Mouse (Mus musculus) NIH3T3 (cell line): ENCODE results near the gene Tpte.
"Not testable (repeated sequence)": the region's sequence is repeated elsewhere in the genome, so short reads cannot be mapped to it uniquely, and the experiment has no call there.

Source experiments
- DNase-seq: peaks from one replicate; pipeline ENCODE4 v3.0.0-alpha.2; 2012; ENCODE audit warnings: low read depth

Gene Tpte

DNA sequence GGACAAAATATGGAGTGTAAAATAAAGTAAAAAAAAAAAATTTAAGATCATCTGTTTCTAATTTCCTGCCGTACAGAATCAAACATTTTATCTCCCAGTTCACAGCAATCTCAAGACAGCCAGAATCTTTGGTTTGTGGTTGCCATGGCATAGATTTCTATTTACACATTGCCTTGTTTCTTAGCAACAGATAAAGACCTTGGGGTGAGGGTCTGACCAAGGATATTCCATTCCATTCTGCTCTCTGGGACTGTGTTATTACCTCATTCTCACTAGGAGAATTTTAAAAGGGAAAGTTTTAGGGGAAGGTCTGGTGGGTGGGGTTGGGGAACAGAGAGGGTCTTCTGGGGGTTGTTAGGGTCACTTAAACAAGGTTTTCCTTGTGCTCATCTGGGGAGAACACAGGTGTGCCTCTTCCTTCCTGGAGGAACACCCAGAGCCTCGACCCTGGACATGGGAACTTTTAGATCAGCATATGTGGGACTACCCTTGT lies at the start of gene Tpte:
Gene Tpte (plus strand): TSS at position 443 of the 493 bp plus-strand sequence.
- no peak for DNase-seq

DNA sequence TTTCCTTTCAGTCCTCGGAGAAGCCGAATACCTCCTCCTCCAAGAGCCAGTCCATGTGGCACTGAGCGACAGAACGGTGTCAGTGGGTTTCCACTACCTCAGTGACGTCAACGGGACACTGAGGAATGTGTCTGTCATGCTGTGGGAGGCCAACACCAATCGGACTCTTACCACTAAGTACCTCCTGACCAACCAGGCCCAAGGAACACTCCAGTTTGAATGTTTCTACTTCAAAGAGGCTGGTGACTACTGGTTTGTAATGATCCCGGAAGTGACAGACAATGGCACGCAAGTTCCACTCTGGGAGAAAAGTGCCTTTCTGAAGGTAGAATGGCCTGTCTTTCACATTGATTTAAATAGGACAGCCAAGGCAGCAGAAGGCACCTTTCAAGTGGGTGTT lies 40.3 kb upstream of the Tpte start:
- no peak for DNase-seq

DNA sequence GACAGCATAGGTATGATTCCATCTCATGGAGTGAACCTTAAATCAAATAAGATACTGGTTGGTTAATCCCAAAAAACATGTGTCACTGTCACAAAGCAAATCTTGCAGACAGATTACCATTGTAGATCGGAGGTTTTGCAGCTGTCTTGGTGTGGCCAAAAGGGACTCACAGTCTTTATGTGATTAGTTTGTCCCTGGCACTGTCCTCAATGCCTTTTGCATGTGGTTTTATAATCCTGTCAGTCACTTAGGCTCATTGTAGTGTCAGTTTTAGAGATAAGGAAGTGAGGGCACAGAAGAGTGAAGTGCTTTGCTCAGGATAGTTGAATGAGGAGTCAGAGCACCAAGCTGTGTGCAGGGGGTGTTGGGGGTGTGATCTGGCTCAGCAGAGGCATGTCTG lies 37.6 kb upstream of the Tpte start:
- DNase-seq, result no peak

DNA sequence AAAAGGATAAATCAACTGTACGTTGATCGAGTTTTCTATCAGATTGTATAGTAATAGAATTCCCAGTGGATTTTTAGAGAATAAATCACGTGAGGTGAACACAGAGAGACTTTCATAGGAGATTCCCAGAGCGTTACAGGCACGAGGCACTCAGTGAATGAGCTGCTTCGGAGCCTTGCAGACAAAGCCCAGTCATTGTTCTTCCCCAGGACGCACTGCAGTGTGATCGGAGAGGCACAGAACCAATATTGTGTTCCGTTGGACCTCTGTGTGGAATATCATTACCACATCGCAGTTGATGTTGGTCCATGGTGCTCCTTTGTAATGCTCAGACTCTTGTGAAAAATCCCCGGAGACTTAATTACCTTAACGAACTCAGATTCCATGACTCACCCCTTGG lies 35.3 kb upstream of the Tpte start:
- no peak for DNase-seq

DNA sequence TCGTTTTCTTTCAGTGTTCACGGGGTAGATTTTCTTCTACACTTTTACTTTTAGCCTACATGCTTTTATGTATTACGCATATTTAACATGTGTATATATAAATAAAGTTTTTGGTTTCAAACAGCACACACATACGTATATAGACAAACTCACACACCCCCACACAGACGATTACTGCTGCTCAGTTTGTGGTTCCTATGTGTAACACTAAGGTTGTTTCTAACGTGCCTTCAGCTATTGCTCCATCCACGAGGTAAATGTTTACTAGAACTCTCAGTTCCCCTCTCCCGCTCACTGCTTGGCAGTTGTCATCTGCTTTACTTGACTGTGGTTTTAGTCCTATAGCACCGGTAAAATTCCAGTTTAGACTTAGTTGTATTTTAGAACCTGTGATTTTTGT lies 34.2 kb upstream of the Tpte start:
- no peak for DNase-seq

DNA sequence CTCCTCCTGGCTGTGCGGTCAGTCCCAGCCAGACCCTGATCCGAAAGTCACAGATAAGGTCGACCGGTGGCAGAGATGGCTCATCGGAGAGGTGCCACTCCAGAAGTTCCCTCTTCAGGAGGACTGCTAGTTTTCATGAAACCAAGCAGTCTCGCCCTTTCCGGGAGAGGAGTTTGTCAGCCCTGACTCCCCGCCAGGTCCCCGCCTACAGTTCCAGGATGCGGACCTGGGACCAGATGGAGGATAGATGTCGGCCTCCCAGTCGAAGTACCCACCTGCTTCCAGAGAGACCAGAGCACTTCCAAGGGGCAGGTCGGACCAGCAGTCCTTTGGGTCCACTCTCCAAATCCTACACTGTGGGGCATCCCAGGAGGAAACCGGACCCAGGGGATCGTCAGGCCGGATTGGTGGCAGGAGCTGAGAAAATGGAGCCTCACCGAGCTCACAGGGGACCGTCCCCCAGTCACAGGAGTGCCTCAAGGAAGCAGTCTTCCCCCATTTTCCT lies 24.2 kb upstream of the Tpte start:
- DNase-seq, result no peak

DNA sequence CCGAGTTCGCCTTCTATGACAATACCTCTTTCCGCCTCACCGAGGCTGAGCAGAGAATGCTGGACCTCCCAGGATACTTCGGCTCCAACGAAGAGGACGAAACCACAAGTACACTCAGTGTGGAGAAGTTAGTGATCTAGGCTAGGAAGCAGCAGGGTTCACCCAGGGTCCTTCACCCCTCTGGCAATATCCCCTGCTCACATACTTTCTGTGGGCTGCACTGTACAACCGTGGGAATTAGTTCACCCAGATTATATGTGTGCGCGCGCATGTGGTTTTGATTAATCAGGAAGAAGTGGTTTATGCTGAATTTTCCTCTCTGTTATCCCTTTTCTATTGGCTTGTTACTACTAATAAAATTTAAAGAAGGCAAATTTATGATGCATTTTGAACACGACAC lies 23.7 kb upstream of the Tpte start:
- peak; percentile 21 for DNase-seq

DNA sequence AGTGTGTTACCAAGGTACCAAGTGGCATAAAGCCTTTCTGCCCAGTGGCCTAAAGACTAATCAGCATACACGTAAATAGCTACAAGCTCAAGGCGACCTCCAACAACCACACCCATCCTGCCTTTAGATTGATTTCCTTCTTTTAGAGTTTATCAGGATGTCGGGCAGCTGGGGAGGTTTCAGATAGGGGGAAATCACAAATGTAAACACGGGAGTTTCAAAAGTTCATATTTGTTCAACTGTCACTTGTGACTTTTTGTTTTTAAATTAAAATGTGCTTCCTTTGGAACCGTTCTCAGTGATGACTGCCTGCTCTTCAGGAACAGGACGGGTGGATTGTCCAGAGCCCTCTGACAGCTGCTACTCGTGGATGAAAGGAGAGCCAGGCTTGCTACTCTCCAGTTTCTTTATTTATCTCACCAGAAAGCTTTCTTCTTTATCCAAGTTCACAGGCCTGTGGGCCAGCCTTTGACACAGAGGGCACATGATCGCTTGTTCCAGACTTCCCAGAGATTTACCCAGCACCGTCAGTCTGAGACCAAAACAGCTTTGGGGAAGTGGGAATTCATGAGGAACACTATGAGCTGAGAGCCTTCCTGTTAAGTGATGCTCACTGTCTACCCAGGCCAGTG lies 23.0 kb upstream of the Tpte start:
- no peak for DNase-seq

DNA sequence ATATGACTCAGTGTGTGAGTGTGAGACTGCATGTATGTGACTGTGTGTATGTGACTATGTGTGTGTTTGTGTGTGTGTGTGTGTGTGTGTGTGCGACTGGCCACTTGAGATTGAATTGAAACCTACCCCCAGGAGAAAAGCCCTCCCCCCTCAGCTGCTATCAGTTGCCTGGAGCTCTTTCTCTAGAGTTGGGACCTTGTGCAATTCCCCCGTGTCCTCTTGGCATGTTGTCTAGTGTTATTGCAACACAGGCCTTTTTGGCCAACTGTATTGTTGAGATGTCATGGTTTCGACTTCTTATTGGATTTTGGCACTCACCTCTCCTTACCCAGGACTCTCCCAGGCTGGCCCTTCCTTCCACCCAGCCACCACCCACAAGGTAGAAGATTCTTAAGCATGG lies 21.0 kb upstream of the Tpte start:
- peak; percentile 72 for DNase-seq

DNA sequence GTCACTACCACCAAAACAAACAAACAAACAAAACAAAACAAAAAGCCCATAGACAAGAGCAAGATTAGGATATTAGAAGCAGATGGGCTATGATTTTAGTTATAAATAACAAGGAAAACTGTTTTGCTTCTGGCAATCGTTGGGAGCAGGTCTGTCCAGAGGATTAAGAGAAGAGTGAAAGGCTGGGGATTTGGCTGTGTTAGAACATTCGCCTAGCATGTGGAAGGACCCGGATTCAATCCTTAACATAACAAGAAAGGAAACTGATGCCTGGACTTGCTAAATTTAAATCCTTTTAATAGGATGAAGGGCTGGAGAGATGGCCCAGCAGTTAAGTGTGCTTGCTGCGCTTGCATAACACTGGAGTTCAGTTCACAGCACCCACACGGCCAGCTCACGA lies 18.9 kb upstream of the Tpte start:
- no peak for DNase-seq

DNA sequence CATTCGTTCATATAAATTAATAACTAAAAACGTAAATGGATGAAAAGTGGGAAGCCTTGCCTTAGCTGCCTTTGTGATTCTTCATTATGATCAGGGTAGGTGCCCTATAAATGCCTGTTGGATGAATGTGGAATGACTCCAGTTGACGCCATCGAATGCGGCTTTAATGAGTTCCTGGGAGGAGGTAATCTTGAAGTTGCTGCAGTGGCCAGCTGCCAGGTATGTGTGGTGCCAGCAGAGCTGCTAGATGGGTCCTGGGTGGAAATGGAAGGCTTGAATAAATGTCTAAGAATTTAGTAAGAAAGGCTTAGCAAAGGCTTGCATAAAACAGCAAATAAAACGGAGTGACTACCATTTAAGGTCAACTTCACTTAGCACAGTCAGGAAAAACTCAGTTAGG lies 18.5 kb upstream of the Tpte start:
- DNase-seq, result peak; percentile 22

DNA sequence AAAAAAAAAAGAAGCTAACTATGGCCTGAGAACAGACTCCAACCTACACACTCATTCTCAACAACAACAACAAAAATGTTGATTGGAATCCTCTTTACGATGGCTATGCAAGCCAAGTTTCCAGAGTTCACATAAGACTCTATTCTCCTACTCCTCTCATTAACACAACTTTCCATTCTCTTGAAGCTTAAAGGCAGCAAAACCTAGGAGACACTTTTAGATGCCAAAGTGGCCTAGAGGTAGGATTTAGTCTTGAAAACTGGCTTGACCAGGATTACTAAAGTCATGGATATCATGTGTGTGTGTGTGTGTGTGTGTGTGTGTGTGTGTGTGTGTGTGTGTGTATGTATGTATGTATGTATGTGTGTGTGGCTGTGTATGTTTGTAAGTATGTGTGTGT lies 18.0 kb upstream of the Tpte start:
- no peak for DNase-seq

DNA sequence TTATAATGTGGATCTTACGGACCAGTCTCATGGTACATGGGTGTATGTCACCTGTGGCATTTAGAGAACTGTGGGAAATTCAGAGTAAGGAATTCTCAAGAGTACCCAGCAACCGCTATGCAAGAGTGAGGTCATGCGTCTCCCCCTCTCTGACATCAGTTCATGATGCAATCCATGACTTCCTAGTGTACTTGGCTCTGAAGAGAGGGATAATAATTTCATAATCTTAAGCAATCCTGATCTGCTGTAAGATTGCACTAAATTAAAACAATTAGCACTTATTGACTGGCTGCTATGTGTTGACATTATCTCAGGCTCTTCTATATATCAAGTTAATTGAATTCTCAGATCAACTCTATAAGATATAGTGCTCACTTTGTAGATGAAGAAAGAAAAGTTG lies 16.4 kb upstream of the Tpte start:
- DNase-seq, result no peak

DNA sequence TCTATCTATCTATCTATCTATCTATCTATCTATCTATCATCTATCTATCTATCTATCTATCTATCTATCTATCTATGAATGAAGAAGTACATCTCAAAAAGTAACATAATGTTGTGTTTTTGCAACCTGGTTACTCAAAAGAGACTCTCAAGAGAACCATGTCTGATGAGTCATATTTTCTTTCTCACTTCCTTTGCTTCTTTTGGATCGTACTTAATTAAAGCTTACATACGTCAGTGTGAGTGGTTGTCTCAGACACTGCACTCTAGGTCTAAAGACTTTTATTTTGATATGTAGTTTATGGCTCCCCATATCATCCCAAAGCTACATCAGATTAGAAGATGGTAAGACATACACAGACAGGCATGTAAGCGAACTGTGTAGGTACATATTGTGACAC lies 10.1 kb upstream of the Tpte start:
- DNase-seq, result no peak

DNA sequence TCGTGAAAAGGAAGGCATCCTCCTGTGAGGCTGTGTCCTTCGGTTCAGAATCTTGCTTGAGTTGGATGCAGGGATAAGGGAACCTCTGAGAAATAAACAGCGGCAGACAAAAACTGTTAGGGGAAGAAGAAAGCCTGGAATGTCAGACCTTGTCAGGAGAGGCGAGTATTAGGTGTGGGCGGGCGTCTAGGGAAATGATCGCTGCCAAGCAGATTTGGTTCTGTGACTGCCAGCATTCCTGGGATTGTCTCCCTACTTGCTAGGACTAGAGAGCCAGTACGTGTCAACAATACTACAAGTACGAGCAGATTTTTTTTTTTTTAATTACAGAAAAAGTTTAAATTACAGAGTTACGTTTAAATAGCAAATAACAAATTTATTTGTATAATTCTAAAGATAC lies 8.6 kb upstream of the Tpte start:
- no peak for DNase-seq

DNA sequence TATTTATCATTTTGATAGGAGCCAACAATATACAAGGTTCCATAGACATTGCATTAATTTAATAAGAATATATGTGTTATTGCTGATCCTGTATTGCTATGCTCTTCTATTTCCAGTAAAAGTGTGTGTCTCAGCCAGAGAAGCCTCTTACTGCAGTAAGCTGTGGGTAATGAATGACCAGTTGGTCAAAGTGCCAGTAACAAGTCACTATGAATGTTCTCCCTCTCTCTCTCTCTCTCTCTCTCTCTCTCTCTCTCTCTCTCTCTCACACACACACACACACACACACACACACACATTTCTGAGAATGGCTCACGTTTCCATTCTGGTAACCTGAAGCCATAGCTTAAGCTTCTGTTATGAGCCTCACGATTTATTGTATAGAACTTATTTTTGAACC lies 19.1 kb downstream of the Tpte start:
- DNase-seq, result no peak

DNA sequence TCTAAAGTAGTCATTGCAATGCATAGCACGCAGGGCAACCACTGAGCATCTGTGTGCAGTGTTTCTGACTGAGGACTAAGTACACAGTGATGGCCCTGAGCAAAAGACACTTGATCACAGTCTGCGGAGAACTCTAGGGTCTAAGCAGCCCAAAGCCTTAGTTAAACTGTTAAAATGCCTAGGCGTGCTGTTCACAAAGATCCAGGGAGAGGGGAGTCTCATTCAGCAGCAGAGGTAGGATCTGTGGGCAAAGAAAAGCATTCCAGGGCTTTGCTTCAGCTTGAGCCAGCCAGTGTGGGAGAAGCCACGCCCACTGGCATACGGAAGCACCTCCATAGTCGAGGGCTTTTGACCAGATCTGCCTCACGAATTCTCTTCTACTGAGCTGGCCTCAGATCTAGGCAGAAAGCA lies 19.7 kb downstream of the Tpte start:
- peak; percentile 10 for DNase-seq

DNA sequence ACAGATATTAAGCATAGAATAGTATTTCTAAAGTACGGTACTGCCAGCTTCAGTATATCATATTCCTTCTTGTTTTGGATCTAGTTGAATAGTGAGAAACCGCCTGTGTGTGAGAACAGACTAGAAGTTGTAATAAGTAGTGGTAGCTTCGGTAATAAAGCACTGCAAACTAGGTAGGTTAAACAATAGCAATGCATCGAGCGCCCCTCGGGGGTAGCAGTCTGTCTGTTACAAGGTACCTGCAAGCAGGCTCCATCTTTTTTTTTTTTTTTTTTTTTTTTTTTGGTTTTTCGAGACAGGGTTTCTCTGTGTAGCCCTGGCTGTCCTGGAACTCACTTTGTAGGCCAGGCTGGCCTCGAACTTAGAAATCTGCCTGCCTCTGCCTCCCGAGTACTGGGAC lies 20.8 kb downstream of the Tpte start:
- DNase-seq, result not testable (repeated sequence)

DNA sequence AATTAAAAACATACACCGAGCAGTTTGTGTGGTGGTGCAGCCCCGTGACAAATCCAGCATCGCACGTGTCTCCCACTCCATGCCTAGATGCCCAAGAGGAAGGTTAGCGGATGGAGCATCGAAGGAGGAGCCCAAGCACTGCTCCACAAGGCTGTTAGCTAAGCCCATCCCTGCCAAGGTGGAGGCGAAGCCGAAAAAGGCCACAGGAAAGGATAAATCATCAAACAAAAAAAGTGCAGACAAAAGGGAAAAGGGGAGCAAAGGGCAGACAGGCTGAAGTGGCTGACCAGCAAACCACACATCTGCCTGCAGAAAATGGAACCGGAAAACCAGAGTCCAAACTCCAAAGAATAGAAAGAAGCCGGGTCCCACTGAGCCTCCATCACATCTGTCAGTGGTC lies 23.8 kb downstream of the Tpte start:
- DNase-seq, result no peak

DNA sequence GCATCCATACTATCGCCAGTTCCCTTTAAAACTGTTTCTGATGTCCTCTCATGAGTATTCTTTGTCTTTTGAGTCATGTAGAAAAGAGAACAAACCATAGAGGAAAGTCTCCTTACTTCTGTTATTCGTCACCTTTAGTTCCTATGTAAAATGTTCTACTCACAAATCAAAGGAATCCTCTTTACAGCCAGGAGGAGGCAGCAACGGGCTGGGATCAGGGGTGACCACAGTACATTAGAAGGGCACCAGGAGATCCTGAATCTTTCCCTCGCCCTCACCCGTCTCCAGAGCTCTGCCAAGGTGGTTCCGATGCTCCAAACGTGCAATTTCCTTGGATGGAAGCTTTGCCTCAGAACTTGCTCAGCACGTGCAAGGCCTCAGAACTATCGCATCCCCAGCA lies 28.2 kb downstream of the Tpte start:
- peak; percentile 18 for DNase-seq

DNA sequence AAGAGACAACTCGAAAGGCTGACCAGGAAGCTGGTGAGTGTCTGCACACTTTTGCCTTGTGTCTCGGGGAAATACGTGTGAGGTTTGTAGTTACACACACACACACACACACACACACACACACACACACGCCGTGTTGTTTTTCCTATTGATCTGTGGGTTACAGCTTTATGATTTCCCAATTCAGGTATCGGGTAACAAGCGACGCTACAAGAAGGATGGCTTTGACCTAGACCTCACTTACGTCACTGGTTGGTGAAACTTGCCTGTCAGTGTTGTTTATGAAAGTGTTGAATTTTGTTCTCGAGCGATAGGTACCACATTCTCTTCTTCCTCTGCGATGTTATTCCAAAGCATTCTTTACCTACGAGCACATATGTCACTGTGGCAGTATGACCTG lies 52.2 kb downstream of the Tpte start:
- DNase-seq, result no peak

DNA sequence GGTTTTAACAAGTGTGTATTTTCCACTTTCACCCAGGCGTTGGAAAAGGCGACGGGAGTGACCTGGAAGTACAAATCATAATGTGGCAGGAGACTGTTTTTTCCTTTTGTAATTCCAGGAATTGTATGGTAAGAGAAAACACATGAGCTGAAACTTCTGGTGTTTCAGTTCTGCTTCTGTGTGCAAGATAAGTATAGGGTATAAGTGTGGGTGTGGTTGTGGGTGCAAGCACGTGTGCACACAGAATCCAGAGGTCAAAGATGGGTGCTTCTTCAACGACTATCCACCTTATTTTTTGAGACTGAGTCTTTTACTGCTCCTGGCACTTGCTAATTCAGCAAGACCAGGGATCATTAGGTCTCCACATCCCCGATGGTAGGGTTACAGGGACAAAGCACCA lies 76.1 kb downstream of the Tpte start:
- DNase-seq, result no peak

DNA sequence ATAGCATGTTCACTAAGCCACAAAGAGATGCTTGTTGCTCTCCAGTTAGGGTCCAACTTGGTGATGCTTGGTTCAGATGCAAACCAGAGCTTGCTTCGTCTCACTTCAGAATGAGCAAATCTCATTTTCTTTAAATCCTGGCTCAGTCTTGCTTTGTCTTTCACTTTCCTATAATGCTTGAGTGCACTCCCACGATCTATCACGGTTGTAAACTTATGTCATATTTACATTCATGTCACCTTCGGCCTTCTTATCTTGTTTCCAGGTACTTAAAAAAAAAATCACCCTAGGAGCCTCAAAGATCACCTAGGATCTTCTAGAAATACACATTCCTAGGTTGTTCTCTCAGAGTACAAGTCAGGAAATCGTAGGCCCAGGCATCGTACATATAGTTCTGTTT lies 76.6 kb downstream of the Tpte start:
- DNase-seq, result no peak

DNA sequence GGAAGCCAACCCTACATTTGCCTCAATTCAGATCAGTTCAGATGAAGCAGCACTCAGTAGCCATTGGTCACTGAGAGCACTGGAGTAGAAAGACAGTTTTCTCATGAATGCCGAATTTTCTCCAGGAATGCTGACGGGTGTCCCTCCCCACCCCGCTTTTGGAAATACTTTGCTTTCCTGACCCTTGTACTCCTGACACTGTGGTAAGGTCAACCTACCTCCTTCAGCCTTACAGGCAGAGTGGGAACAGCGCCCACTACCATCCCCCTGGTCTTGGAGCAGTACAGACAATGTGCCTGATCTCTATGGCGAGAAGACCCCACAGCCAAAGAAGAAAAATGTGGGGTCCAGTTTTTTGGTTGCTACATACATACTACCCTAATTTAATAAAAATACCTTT lies 93.1 kb downstream of the Tpte start:
- DNase-seq, result no peak

DNA sequence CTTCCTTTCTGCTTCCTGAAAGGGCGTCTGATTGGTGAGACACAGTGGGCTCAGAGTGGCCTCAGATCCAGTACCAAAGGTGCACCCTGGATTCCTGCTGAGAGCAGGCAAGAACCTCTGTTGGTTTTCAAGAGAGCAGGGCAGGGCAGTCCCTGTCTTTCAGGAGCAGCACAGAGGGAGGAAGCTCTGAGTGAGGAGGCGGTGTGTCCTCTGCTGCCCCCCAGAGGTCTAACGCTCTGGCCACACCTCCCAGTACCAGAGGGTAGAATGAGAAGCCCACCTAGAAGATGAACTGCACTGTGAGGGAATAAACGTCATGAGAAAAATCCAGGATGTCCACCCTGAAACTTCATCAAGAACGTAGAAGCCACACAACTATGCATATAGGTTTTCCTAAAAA lies 93.7 kb downstream of the Tpte start:
- DNase-seq, result peak; percentile 62
